Mouse (Mus musculus) frontal cortex, adult (tissue): ENCODE results near the gene Grsf1.

ENCODE experiments used
- ATAC-seq: cut with Nextera tagmentation; 2 replicates; pipeline ENCODE4 v1.9.2; 2017; ENCODE audit warnings: mild to moderate bottlenecking, moderate library complexity, mixed read lengths; ENCODE audit not compliant: low TSS enrichment

Grsf1 gene

GRCm38 (mm10) chr5:88688583-88689187 is 12.7 kb upstream of the Grsf1 start:
- no peak for ATAC-seq

GRCm38 (mm10) chr5:88687996-88688406 is 12.0 kb upstream of the Grsf1 start:
- ATAC-seq, result 0 out of 2 replicates have a peak, but pooled peaks have one; percentile 29

GRCm38 (mm10) chr5:88685745-88686299 is 9.9 kb upstream of the Grsf1 start:
- no peak for ATAC-seq

GRCm38 (mm10) chr5:88685306-88685705 is 9.3 kb upstream of the Grsf1 start:
- no peak for ATAC-seq

GRCm38 (mm10) chr5:88684226-88684625 is 8.3 kb upstream of the Grsf1 start:
- ATAC-seq, result no peak

- ATAC-seq, result no peak
These were observed 7.7 kb upstream of the Grsf1 start for GRCm38 (mm10) chr5:88683706-88684105.

- ATAC-seq, result no peak
These were observed 4.6 kb upstream of the Grsf1 start for GRCm38 (mm10) chr5:88680567-88680966.

- no peak for ATAC-seq
These were observed 3.4 kb upstream of the Grsf1 start for GRCm38 (mm10) chr5:88679341-88679740.

- no peak for ATAC-seq
These were observed 3.0 kb upstream of the Grsf1 start for GRCm38 (mm10) chr5:88678929-88679328.

GRCm38 (mm10) chr5:88674703-88675442 is 1.1 kb downstream of the Grsf1 start:
- peak; percentile 35 for ATAC-seq

- ATAC-seq, result no peak
These were observed 12.1 kb downstream of the Grsf1 start for GRCm38 (mm10) chr5:88663875-88664274.

GRCm38 (mm10) chr5:88663151-88663550 is 12.8 kb downstream of the Grsf1 start:
- ATAC-seq, result no peak

GRCm38 (mm10) chr5:88657868-88658267 is 18.1 kb downstream of the Grsf1 start:
- no peak for ATAC-seq

- ATAC-seq, result no peak
These were observed 23.4 kb downstream of the Grsf1 start for GRCm38 (mm10) chr5:88652589-88652988.

- ATAC-seq, result peak; percentile 13; the same call in 1 of the 2 replicates
These were observed 26.5 kb downstream of the Grsf1 start for GRCm38 (mm10) chr5:88649250-88650173.

- ATAC-seq, result no peak
These were observed 30.6 kb downstream of the Grsf1 start for GRCm38 (mm10) chr5:88645405-88645804.

GRCm38 (mm10) chr5:88644901-88645300 is 31.1 kb downstream of the Grsf1 start:
- ATAC-seq, result no peak

- no peak for ATAC-seq
These were observed 32.5 kb downstream of the Grsf1 start for GRCm38 (mm10) chr5:88643491-88643890.

GRCm38 (mm10) chr5:88642786-88643185 is 33.2 kb downstream of the Grsf1 start:
- ATAC-seq, result no peak; the same call in 1 of the 2 replicates

GRCm38 (mm10) chr5:88634076-88634475 is 41.9 kb downstream of the Grsf1 start:
- no peak for ATAC-seq

GRCm38 (mm10) chr5:88632463-88632862 is 43.5 kb downstream of the Grsf1 start:
- ATAC-seq, result no peak

- ATAC-seq, result no peak
These were observed 44.4 kb downstream of the Grsf1 start for GRCm38 (mm10) chr5:88631545-88631944.
